Mouse (Mus musculus) heart, embryonic 13.5 days (tissue): Measurements from ENCODE around the gene Exoc4. TPM values are rescaled to one million over a fixed set of nuclear protein-coding genes. Genes with fewer than 3 reads are reported as not detected.

ENCODE experiments used
- ATAC-seq: fragments of 200-750 bp; cut with Nextera tagmentation; 2 replicates; pipeline ENCODE4 v1.8.0; 2017; ENCODE audit warnings: moderate TSS enrichment; ENCODE audit not compliant: insufficient number of reproducible peaks, low FRiP score, low TSS enrichment; ENCODE audit errors: extremely low read depth
- H3K27ac ChIP-seq: fragments of 300-500 bp; sonication (generic); replicated peaks from 2 replicates; pipeline ENCODE4 v1.5.1; 2015; ENCODE audit warnings: moderate library complexity, mild to moderate bottlenecking, inconsistent platforms
- H3K27me3 ChIP-seq: fragments of 300-500 bp; sonication (generic); replicated peaks from 2 replicates; pipeline ENCODE4 v1.6.1; 2015; ENCODE audit warnings: mild to moderate bottlenecking, inconsistent platforms
- H3K36me3 ChIP-seq: fragments of 300-500 bp; sonication (generic); 2 replicates; pipeline ENCODE4 v1.6.1; 2015; ENCODE audit warnings: mild to moderate bottlenecking, inconsistent platforms
- H3K4me1 ChIP-seq: fragments of 300-500 bp; sonication (generic); 2 replicates; pipeline ENCODE4 v1.6.1; 2015; ENCODE audit warnings: inconsistent platforms
- H3K4me2 ChIP-seq: fragments of 300-500 bp; sonication (generic); 2 replicates; pipeline ENCODE4 v1.6.1; 2015; ENCODE audit warnings: inconsistent platforms, mild to moderate bottlenecking, moderate library complexity
- H3K4me3 ChIP-seq: fragments of 300-500 bp; sonication (generic); 2 replicates; pipeline ENCODE4 v1.5.1; 2015; ENCODE audit warnings: moderate library complexity, mild to moderate bottlenecking, inconsistent platforms
- H3K9ac ChIP-seq: fragments of 300-500 bp; sonication (generic); 2 replicates; pipeline ENCODE4 v1.6.1; 2015; ENCODE audit warnings: inconsistent platforms, mild to moderate bottlenecking, moderate library complexity
- H3K9me3 ChIP-seq: fragments of 300-500 bp; sonication (generic); 2 replicates; pipeline ENCODE4 v1.6.1; 2016; ENCODE audit warnings: inconsistent platforms
- WGBS: fragments of 180-500 bp; shearing (Covaris S2); methylation state at CpG from one replicate; pipeline ENCODE4 v1.1.7; 2015; ENCODE audit warnings: mixed read lengths; 5-methylcytosine and 5-hydroxymethylcytosine counted together
- polyA plus RNA-seq: library from polyadenylated mRNA; unstranded; fragments of >200 nt; fragmentation: Nextera tagmentation; extraction: Ambion mirVana; gene quantifications from 2 replicates; pipeline ENCODE4 v1.2.1, GENCODE M21; 2015

Exoc4 gene
- polyA plus RNA-seq, 1 experiment from 2014 or later = 31.3 TPM

DNA sequence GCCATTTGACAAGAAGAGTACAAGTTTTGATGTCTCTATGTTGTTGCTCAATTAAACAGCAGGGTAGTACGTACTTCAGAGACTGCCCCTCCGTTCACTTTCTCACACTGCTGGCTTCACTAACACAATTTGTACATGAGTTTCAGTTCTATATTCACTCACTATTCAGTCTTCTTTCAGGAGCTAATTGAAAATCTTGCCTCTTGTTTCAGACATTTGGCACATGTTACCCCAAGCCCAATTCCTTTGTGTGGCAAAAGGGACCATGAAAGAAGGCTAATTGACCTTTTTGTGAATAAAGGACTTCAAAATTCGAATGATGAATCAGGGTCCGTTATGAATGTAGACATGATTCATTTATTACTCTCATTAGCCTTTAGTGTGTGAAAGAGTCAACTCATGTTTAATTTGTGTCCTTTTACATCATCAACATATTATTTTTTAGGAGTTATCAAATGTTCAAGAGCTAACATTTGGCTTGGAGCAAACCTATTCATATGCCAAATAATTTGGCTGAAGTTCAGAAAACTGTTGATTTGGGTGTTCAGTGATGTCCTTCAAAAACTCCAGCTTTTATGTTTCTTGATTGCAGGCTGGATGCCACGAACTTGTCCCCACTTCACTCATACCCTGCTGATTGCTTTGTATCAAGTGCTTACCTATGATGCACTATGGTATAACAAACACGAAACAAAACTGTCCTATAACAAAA, 467.5 kb downstream of the Exoc4 start:
- Histone ChIP-seq H3K27ac (no peak overlapping the region), H3K4me3 (no peak overlapping the region), H3K9me3 (no peaks in the 10 kb centered on the region), H3K4me1 (peaks cover 6% of the 10 kb centered on the region), H3K36me3 (no peaks in the 10 kb centered on the region), H3K27me3 (no peaks in the 10 kb centered on the region), H3K4me2 (no peak overlapping the region), H3K9ac (no peak overlapping the region)
- no peak for ATAC-seq
- 82% methylated on average over 6 of the region's 6 CpGs for WGBS

DNA sequence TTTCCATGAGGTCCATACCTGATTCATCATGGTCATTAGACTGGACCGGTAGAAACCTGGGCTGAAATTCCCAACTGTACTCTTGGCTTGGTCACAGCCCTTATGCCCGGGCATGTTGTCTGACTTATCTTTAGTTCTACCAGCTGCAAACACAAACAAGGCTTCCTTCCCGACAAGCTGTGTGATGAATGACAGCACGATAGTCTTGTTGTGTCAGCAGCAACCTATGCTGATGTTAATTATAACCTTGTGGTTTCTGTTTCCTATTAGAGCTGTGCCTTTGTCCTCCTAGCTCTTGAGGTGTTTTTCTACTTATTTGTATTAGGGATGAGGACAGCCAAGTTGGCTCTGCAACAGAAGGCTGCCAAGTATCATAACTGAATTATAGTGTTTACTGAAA, 472.3 kb downstream of the Exoc4 start:
- ATAC-seq = no peak

DNA sequence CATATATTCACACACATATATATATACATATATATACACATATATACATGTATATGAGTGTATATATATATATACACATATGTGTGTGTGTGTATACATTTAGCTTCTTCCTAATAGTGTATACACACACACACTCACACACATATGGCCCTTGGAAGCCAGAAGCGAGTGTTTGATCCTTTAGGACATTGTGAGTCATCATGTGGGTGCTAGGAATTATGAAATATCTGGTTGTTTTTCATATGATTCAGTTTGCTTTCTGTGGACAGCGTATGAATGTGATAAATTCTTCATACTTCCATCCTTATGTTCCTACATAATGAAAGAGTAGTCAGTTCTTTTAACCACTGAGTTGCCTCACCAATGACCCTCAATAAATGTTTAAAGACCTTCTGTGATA, 473.9 kb downstream of the Exoc4 start:
- peaks cover 13% of the 10 kb centered on the region for H3K4me1 ChIP-seq
- no peak overlapping the region for H3K9ac ChIP-seq
- WGBS = 89% methylated on average over 2 of the region's 2 CpGs
- no peak overlapping the region for H3K4me2 ChIP-seq
- no peaks in the 10 kb centered on the region for H3K9me3 ChIP-seq
- ATAC-seq = no peak
- no peak overlapping the region for H3K4me3 ChIP-seq
- H3K36me3 ChIP-seq = no peaks in the 10 kb centered on the region
- no peaks in the 10 kb centered on the region for H3K27me3 ChIP-seq
- no peak overlapping the region for H3K27ac ChIP-seq

More for the DNA sequence above, 472.3 kb downstream of the Exoc4 start:
- no peaks in the 10 kb centered on the region for H3K9me3 ChIP-seq
- WGBS = 26% methylated on average over 4 of the region's 4 CpGs
- no peak overlapping the region for H3K4me3 ChIP-seq
- H3K36me3 ChIP-seq = no peaks in the 10 kb centered on the region
- no peaks in the 10 kb centered on the region for H3K27me3 ChIP-seq
- H3K4me1 ChIP-seq = peaks cover 13% of the 10 kb centered on the region
- H3K27ac ChIP-seq = no peak overlapping the region
- H3K9ac ChIP-seq = no peak overlapping the region
- H3K4me2 ChIP-seq = no peak overlapping the region

GRCm38 (mm10) chr6:33724596-33724995, 475.7 kb downstream of the Exoc4 start:
- Histone ChIP-seq H3K36me3 (no peaks in the 10 kb centered on the region), H3K27me3 (no peaks in the 10 kb centered on the region), H3K4me1 (peaks cover 13% of the 10 kb centered on the region), H3K27ac (no peak overlapping the region), H3K9me3 (no peaks in the 10 kb centered on the region), H3K9ac (no peak overlapping the region), H3K4me3 (no peak overlapping the region), H3K4me2 (no peak overlapping the region)
- no peak for ATAC-seq
- WGBS = 73% methylated on average over 3 of the region's 3 CpGs

DNA sequence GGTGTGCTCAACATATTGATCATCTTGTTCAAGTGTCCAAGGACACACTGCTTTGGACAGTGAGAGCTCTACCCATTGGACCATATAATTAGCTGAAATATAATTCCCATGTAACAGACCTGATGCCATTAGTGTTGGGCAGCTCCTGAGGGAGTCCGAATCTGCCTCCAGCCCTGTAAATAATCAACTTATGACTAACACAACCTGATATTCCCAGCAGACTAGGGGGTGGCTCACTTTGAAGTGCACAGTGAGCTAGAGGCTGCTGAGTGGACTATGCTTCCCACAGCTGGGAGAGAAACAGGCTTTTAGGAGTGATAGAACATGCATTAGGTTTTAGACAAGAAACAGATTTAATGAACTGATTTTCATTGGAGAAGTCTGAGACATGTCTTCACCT, 478.4 kb downstream of the Exoc4 start:
- H3K4me1 ChIP-seq = peaks cover 6% of the 10 kb centered on the region; the same call in 1 of the 2 replicates
- H3K4me3 ChIP-seq = no peak overlapping the region
- 77% methylated on average over 1 of the region's 1 CpGs for WGBS
- ATAC-seq = no peak
- H3K27me3 ChIP-seq = no peaks in the 10 kb centered on the region
- H3K4me2 ChIP-seq = no peak overlapping the region
- no peak overlapping the region for H3K9ac ChIP-seq
- H3K27ac ChIP-seq = no peak overlapping the region
- H3K9me3 ChIP-seq = no peaks in the 10 kb centered on the region
- H3K36me3 ChIP-seq = no peaks in the 10 kb centered on the region

DNA sequence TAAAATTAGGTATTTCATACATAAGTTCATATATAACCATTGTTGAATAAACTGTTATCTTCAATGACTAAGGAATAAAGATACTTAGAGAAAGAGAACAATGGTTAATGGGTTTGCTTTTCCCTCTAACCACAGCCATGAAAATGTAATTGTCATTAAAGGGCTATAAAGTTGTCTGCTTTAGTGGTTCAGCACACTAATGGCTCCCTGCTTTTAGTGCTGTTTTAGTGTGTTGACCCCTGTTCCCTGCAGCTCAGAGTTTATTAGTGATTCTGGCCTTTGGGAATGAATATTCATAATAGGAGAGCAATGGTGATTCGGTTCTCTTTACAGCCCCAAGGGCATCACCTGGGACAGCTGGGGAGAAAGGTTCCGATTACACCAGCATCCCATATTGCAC, 483.3 kb downstream of the Exoc4 start:
- no peak for ATAC-seq

GRCm38 (mm10) chr6:33733602-33734001, 484.7 kb downstream of the Exoc4 start:
- no peaks in the 10 kb centered on the region for H3K4me1 ChIP-seq
- H3K27ac ChIP-seq = no peak overlapping the region
- H3K4me3 ChIP-seq = no peak overlapping the region
- H3K4me2 ChIP-seq = no peak overlapping the region
- no peak overlapping the region for H3K9ac ChIP-seq
- no peaks in the 10 kb centered on the region for H3K9me3 ChIP-seq
- no peaks in the 10 kb centered on the region for H3K27me3 ChIP-seq
- H3K36me3 ChIP-seq = no peaks in the 10 kb centered on the region
- ATAC-seq = no peak

More for the DNA sequence above, 483.3 kb downstream of the Exoc4 start:
- Histone ChIP-seq H3K9me3 (no peaks in the 10 kb centered on the region), H3K27me3 (no peaks in the 10 kb centered on the region), H3K9ac (no peak overlapping the region), H3K27ac (no peak overlapping the region), H3K4me3 (no peak overlapping the region), H3K4me1 (no peaks in the 10 kb centered on the region), H3K4me2 (no peak overlapping the region), H3K36me3 (no peaks in the 10 kb centered on the region)
- WGBS = 77% methylated on average over 2 of the region's 2 CpGs

DNA sequence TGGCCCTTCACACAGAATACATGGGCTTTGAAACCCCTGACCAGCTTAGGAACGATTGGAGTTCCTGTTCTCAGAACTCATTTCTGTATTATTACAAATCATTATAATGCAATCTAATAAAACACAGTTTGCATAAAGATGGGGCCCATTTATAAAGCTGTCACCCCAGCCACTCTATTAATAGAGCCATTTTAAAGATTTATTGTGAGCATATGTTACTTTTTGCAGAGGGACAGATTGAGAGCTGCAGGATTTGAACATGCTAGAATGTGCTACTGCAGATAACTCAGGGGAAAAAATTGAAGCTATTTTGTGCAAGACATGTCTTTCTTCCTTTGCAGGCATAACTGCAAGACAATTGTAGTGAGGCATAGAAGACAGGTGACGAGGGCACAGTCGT, 485.1 kb downstream of the Exoc4 start:
- WGBS = 86% methylated on average over 3 of the region's 3 CpGs

GRCm38 (mm10) chr6:33738857-33739291, 490.0 kb downstream of the Exoc4 start:
- no peak overlapping the region for H3K4me3 ChIP-seq
- 74% methylated on average over 3 of the region's 3 CpGs for WGBS
- H3K9me3 ChIP-seq = peaks cover 9% of the 10 kb centered on the region; the same call in 1 of the 2 replicates
- H3K27ac ChIP-seq = no peak overlapping the region
- H3K9ac ChIP-seq = no peak overlapping the region
- H3K4me2 ChIP-seq = no peak overlapping the region
- no peak for ATAC-seq
- no peaks in the 10 kb centered on the region for H3K27me3 ChIP-seq
- H3K36me3 ChIP-seq = peaks cover 9% of the 10 kb centered on the region
- H3K4me1 ChIP-seq = no peaks in the 10 kb centered on the region

More for the DNA sequence above, 485.1 kb downstream of the Exoc4 start:
- Histone ChIP-seq H3K27ac (no peak overlapping the region), H3K4me2 (no peak overlapping the region), H3K4me3 (no peak overlapping the region), H3K27me3 (no peaks in the 10 kb centered on the region), H3K36me3 (no peaks in the 10 kb centered on the region), H3K4me1 (no peaks in the 10 kb centered on the region), H3K9ac (no peak overlapping the region), H3K9me3 (no peaks in the 10 kb centered on the region)
- no peak for ATAC-seq

DNA sequence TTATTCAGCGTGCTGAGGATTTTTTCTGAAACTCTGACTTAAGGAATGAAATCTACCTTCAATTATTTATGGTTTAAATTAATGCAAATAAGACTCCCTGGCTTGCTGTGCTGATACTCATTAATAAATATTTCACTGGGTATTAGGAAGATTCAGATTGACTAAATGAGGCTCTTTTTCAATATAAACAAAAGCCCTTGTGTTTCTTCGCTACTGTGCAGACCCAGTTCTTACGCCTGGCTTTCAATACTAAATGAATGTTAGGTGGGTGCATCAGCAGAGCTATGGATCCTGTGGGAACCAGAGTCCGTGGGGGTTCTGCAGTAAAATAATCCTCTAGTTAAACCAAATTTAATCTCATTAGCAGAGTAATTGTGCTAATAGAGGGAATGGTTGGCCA, 490.4 kb downstream of the Exoc4 start:
- 91% methylated on average over 4 of the region's 4 CpGs for WGBS
- Histone ChIP-seq H3K4me1 (no peaks in the 10 kb centered on the region), H3K27me3 (no peaks in the 10 kb centered on the region), H3K36me3 (peaks cover 9% of the 10 kb centered on the region), H3K9me3 (peaks cover 9% of the 10 kb centered on the region; the same call in 1 of the 2 replicates), H3K9ac (no peak overlapping the region), H3K4me3 (no peak overlapping the region), H3K4me2 (no peak overlapping the region), H3K27ac (no peak overlapping the region)
- no peak for ATAC-seq

- Histone ChIP-seq H3K27me3 (no peaks in the 10 kb centered on the region), H3K4me3 (no peak overlapping the region), H3K4me2 (no peak overlapping the region), H3K36me3 (peaks cover 8% of the 10 kb centered on the region), H3K9ac (no peak overlapping the region), H3K9me3 (no peaks in the 10 kb centered on the region), H3K4me1 (no peaks in the 10 kb centered on the region), H3K27ac (no peak overlapping the region)
- 90% methylated on average over 5 of the region's 5 CpGs for WGBS
- no peak for ATAC-seq
Measured at GRCm38 (mm10) chr6:33755976-33756375, 507.1 kb downstream of the Exoc4 start.

DNA sequence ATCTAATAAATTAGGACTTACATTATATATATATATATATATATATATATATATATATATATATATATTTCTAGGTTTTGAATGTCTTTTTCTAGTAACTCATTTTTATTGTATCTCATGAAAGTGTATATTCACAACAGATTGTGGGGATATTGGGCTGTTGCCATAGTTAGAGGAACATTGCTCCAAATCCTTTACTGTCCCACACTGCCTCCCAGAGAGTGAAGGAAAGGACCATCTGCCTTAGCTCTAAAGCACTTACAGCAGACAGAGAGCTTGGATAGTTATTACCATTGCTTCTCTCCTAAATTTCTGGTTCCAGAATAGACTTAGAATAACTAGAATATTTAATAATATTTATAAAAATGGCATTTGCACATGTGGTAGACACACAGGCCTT, 512.7 kb downstream of the Exoc4 start:
- Histone ChIP-seq H3K27ac (no peak overlapping the region), H3K4me3 (no peak overlapping the region), H3K4me2 (no peak overlapping the region), H3K27me3 (no peaks in the 10 kb centered on the region), H3K36me3 (peaks cover 8% of the 10 kb centered on the region), H3K4me1 (no peaks in the 10 kb centered on the region), H3K9me3 (no peaks in the 10 kb centered on the region), H3K9ac (no peak overlapping the region)
- no peak for ATAC-seq
